Mouse (Mus musculus) hindbrain, postnatal 0 days (tissue): ENCODE data around the gene Uvrag. TPM values are rescaled to one million over a fixed set of nuclear protein-coding genes. Genes with fewer than 3 reads are reported as not detected.

Source experiments
- ATAC-seq: fragments of 200-750 bp; cut with Nextera tagmentation; 2 replicates; pipeline ENCODE4 v1.8.0; 2017; ENCODE audit warnings: mild to moderate bottlenecking, moderate TSS enrichment, moderate library complexity
- DNase-seq: peaks from one replicate; pipeline ENCODE4 v3.0.0-alpha.2; 2015; ENCODE audit warnings: low spot score
- H3K27ac ChIP-seq: fragments of 300-500 bp; sonication (generic); 2 replicates; pipeline ENCODE4 v1.5.1; 2014; ENCODE audit warnings: mild to moderate bottlenecking
- H3K27me3 ChIP-seq: fragments of 300-500 bp; sonication (generic); 2 replicates; pipeline ENCODE4 v1.6.1; 2014; ENCODE audit warnings: low read length, mixed read lengths; ENCODE audit not compliant: insufficient read depth
- H3K36me3 ChIP-seq: fragments of 300-500 bp; sonication (generic); 2 replicates; pipeline ENCODE4 v1.6.1; 2014; ENCODE audit warnings: low read length, mixed read lengths; ENCODE audit not compliant: insufficient read depth
- H3K4me1 ChIP-seq: fragments of 300-500 bp; sonication (generic); 2 replicates; pipeline ENCODE4 v1.6.1; 2014; ENCODE audit warnings: antibody characterized with exemption, low read length, mixed read lengths; ENCODE audit not compliant: insufficient read depth
- H3K4me2 ChIP-seq: fragments of 300-500 bp; sonication (generic); 2 replicates; pipeline ENCODE4 v1.6.1; 2014; ENCODE audit warnings: low read depth, mild to moderate bottlenecking, low read length, moderate library complexity, mixed read lengths
- H3K4me3 ChIP-seq: fragments of 300-500 bp; sonication (generic); 2 replicates; pipeline ENCODE4 v1.5.1; 2014; ENCODE audit warnings: low read length
- H3K9ac ChIP-seq: fragments of 300-500 bp; sonication (generic); replicated peaks from 2 replicates; pipeline ENCODE4 v1.6.1; 2014; ENCODE audit warnings: mild to moderate bottlenecking, low read length, moderate library complexity, mixed read lengths
- H3K9me3 ChIP-seq: fragments of 300-500 bp; sonication (generic); 2 replicates; pipeline ENCODE4 v1.6.1; 2016; ENCODE audit warnings: low read length, mixed read lengths
- CTCF ChIP-seq: IDR thresholded peaks from 2 replicates; pipeline ENCODE4 v1.5.1; 2016; ENCODE audit warnings: antibody characterized with exemption, control low read depth, low read depth
- WGBS: fragments of 180-500 bp; shearing (Covaris S2); extraction: QIAGEN DNeasy Blood & Tissue Kit; methylation state at CpG from one replicate; pipeline ENCODE4 v1.1.7; 2014; 5-methylcytosine and 5-hydroxymethylcytosine counted together
- polyA plus RNA-seq: library from polyadenylated mRNA; unstranded; fragments of >200 nt; fragmentation: Nextera tagmentation; extraction: Ambion mirVana; gene quantifications from 2 replicates; pipeline ENCODE4 v1.2.1, GENCODE M21; 2015
- total RNA-seq: library from RNA; depleted of rRNA; stranded (reverse); fragments of >200 nt; gene quantifications from 2 replicates; pipeline ENCODE4 v1.2.3, GENCODE M21; 2014

The Uvrag gene
- total and polyA plus RNA-seq, 2 experiments from 2014 or later, result 16.5 to 36.7 TPM

DNA sequence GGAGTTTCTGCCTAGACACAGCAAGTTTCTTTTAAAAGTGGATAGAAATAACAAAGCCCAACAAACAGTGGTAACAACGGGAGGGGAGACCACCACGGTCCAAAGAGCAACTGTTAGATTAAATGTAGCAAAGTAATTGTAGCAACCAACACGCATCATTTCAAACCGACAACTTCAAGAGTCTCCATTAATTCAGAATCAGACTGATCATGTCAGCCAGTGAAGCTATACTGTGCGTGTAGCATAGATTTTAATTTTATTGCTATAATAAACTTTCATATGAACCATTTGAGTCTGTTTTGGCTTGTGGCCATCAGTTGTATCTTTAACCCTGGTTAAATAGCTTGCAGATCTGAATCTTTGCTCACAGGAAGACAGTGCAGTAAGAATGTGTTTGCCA lies 107.1 kb downstream of the Uvrag start:
- H3K4me3 ChIP-seq, result no peak overlapping the region
- TF ChIP-seq CTCF, result no peak
- no peaks in the 10 kb centered on the region for H3K36me3 ChIP-seq
- no peaks in the 10 kb centered on the region for H3K4me1 ChIP-seq
- WGBS, result 87% methylated on average over 5 of the region's 5 CpGs
- H3K27ac ChIP-seq, result no peak overlapping the region
- H3K27me3 ChIP-seq, result no peaks in the 10 kb centered on the region
- ATAC-seq, result no peak
- no peak overlapping the region for H3K4me2 ChIP-seq
- no peak overlapping the region for H3K9ac ChIP-seq
- no peaks in the 10 kb centered on the region for H3K9me3 ChIP-seq
- DNase-seq, result no peak

DNA sequence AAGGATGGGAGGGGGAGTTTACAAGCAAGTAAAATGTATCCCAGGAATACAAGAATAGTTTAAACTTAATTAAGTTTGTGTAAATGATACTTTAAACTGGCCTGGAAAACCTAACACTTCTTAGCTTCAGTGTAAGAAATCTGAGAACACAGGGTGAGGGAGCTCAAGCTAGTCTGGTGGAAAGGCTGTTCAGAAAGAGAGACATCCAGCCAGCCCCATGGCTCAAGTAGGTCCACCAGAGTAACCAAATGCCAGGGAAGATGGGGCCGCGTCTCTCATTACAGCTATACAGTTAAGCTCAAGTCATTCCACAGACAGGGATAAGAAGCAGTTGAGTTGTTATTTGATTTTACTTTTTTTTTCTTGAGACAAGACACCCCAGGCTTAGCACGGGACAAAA lies 107.6 kb downstream of the Uvrag start:
- Histone ChIP-seq H3K9ac (no peak overlapping the region), H3K9me3 (no peaks in the 10 kb centered on the region), H3K36me3 (no peaks in the 10 kb centered on the region), H3K4me1 (no peaks in the 10 kb centered on the region), H3K27me3 (no peaks in the 10 kb centered on the region), H3K4me2 (no peak overlapping the region), H3K27ac (no peak overlapping the region), H3K4me3 (no peak overlapping the region)
- ATAC-seq (no peak), DNase-seq (no peak)
- TF ChIP-seq CTCF, result no peak
- 93% methylated on average over 3 of the region's 3 CpGs for WGBS

DNA sequence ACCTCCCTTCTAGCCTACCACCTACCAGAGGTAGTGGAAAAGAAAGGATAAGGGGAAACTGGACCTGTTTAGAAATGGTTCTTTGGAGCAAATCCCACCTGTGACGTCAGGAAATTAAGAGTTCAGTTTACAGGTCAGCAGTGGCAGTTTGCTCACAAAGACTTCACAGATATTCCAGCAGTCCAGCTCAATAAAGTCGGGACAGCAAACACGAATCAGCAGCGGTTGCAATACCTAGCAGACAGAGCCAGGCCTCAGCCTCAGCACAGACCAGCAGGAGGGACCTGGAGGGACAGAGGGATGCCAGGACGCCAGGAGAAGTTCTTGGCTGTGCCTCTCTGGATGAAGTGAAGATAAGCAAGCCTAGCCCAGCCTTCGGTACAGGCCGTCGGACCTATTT lies 108.9 kb downstream of the Uvrag start:
- H3K4me1 ChIP-seq, result no peaks in the 10 kb centered on the region
- WGBS, result 93% methylated on average over 8 of the region's 8 CpGs

GRCm38 (mm10) chr7:99028108-99028507 lies 112.8 kb downstream of the Uvrag start:
- DNase-seq (no peak), ATAC-seq (no peak)
- WGBS, result 86% methylated on average over 7 of the region's 7 CpGs
- Histone ChIP-seq H3K27me3 (no peaks in the 10 kb centered on the region), H3K4me3 (no peak overlapping the region), H3K9me3 (no peaks in the 10 kb centered on the region), H3K4me1 (no peaks in the 10 kb centered on the region), H3K36me3 (no peaks in the 10 kb centered on the region), H3K4me2 (no peak overlapping the region), H3K9ac (no peak overlapping the region), H3K27ac (no peak overlapping the region)
- TF ChIP-seq CTCF, result peak; percentile 31

More for the DNA sequence above, 108.9 kb downstream of the Uvrag start:
- H3K9ac ChIP-seq, result no peak overlapping the region
- no peaks in the 10 kb centered on the region for H3K9me3 ChIP-seq
- no peaks in the 10 kb centered on the region for H3K27me3 ChIP-seq
- H3K36me3 ChIP-seq, result no peaks in the 10 kb centered on the region
- no peak overlapping the region for H3K4me2 ChIP-seq
- H3K4me3 ChIP-seq, result no peak overlapping the region
- ATAC-seq (no peak), DNase-seq (no peak)
- no peak for TF ChIP-seq CTCF
- H3K27ac ChIP-seq, result no peak overlapping the region

DNA sequence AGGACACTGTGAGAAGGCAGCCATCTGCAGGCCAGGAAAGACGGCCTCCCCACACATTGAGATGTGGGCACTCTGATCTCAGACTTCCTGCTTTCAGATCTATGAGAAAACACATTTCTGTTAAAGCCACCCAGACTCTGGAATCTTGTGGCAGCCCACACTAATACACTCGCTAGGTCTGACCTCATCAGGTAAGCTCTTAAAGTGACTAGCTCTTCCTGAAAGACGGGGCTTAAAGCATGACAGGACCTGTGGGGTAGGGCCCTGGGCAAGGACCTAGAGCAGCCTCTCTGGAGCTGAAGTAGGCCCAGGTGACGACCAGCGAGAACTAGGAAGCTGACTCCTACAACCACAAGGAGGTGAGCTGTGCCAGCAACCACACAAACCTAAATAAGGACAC lies 113.8 kb downstream of the Uvrag start:
- no peak overlapping the region for H3K4me2 ChIP-seq
- WGBS, result 88% methylated on average over 5 of the region's 5 CpGs

GRCm38 (mm10) chr7:99025989-99026388 lies 115.0 kb downstream of the Uvrag start:
- no peak for DNase-seq
- no peak overlapping the region for H3K4me2 ChIP-seq
- no peak overlapping the region for H3K4me3 ChIP-seq
- H3K27me3 ChIP-seq, result no peaks in the 10 kb centered on the region
- H3K9me3 ChIP-seq, result no peaks in the 10 kb centered on the region
- no peak for TF ChIP-seq CTCF
- no peaks in the 10 kb centered on the region for H3K4me1 ChIP-seq
- no peaks in the 10 kb centered on the region for H3K36me3 ChIP-seq
- no peak for ATAC-seq
- H3K9ac ChIP-seq, result no peak overlapping the region
- 86% methylated on average over 10 of the region's 10 CpGs for WGBS
- H3K27ac ChIP-seq, result no peak overlapping the region

More for the DNA sequence above, 113.8 kb downstream of the Uvrag start:
- H3K27ac ChIP-seq, result no peak overlapping the region
- no peaks in the 10 kb centered on the region for H3K4me1 ChIP-seq
- ATAC-seq, result no peak
- no peak overlapping the region for H3K4me3 ChIP-seq
- DNase-seq, result no peak
- TF ChIP-seq CTCF, result no peak
- H3K27me3 ChIP-seq, result no peaks in the 10 kb centered on the region
- no peaks in the 10 kb centered on the region for H3K9me3 ChIP-seq
- H3K9ac ChIP-seq, result no peak overlapping the region
- H3K36me3 ChIP-seq, result no peaks in the 10 kb centered on the region

DNA sequence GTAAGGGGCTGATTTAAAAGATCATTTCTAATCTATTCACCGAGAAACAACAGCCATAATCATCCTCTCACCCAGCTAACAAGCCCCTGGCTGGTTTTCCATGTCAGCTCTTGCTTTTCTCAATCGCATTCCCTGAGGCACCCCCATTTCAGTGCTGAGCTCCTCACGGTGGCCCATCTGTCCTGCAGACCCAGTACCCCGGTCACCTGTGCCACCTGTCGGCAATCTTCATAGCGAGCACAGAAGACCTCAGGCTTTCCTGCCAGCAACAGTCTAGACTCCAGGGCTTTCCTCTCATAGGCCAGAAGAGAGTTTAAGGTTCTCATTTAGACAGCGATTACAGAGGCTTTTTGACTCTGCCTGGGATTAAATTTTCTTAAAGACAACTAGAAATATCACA lies 115.7 kb downstream of the Uvrag start:
- no peak for DNase-seq
- TF ChIP-seq CTCF, result no peak
- H3K4me3 ChIP-seq, result no peak overlapping the region
- WGBS, result 84% methylated on average over 7 of the region's 7 CpGs
- no peak overlapping the region for H3K9ac ChIP-seq
- no peak overlapping the region for H3K4me2 ChIP-seq
- no peaks in the 10 kb centered on the region for H3K36me3 ChIP-seq
- no peak for ATAC-seq
- no peaks in the 10 kb centered on the region for H3K4me1 ChIP-seq
- no peak overlapping the region for H3K27ac ChIP-seq
- H3K9me3 ChIP-seq, result no peaks in the 10 kb centered on the region
- no peaks in the 10 kb centered on the region for H3K27me3 ChIP-seq

GRCm38 (mm10) chr7:99024791-99025190 lies 116.2 kb downstream of the Uvrag start:
- H3K4me2 ChIP-seq, result no peak overlapping the region
- H3K27me3 ChIP-seq, result no peaks in the 10 kb centered on the region
- H3K4me1 ChIP-seq, result no peaks in the 10 kb centered on the region
- ATAC-seq (no peak), DNase-seq (no peak)
- no peaks in the 10 kb centered on the region for H3K9me3 ChIP-seq
- 87% methylated on average over 6 of the region's 6 CpGs for WGBS
- no peak for TF ChIP-seq CTCF
- no peak overlapping the region for H3K9ac ChIP-seq
- no peak overlapping the region for H3K4me3 ChIP-seq
- H3K27ac ChIP-seq, result no peak overlapping the region
- H3K36me3 ChIP-seq, result no peaks in the 10 kb centered on the region
